In genomic region chr19:29253728-29254127, GRCm38 (mm10) we compare ENCODE assay signal across 8 mouse cellular contexts. TPM values are rescaled to one million over a fixed set of nuclear protein-coding genes. Genes with fewer than 3 reads are reported as not detected.
DNase-seq lines count a peak whose midpoint lies in the region; ATAC-seq lines count a peak whose summit lies in the region.

No protein-coding gene starts in this region.

- DNase-seq in adrenal gland, adult 8-10 months: peak; percentile 72
- DNase-seq in embryo, embryonic 9.5 days (ENCODE audit: extremely low spot score): peak; percentile 80
- DNase-seq in gastrocnemius, postnatal 36 days: peak; percentile 78 to 81
- DNase-seq in left cerebral cortex, postnatal 25 days (ENCODE audit: low spot score in 2 of 2): peak; percentile 81 to 90
- peak; percentile 88 for DNase-seq in mesoderm, embryonic 11.5 days (ENCODE audit: low read depth, low spot score)
- peak; percentile 70 for DNase-seq in right cerebral cortex, postnatal 25 days
- DNase-seq in urinary bladder, postnatal 36 days (ENCODE audit: low spot score in 2 of 2): peak; percentile 72 to 86

- H3K9me3 ChIP-seq in intestine, embryonic 15.5 days: no peaks in the 10 kb centered on the region

- 6% methylated on average over 9 of the region's 9 CpGs for WGBS in intestine, embryonic 15.5 days

- peak overlapping the region; percentile 88; the same call in 1 of the 2 replicates for H3K4me3 ChIP-seq in intestine, embryonic 15.5 days (replicated peaks)

- intact Hi-C loops in gastrocnemius, postnatal 36 days (cut with DNase I): loop anchor here (1.0 to 5.0 kb wide), 2 partner anchors 151 to 190 kb away; partner anchors contain the start of gene Rcl1
- intact Hi-C loops in left cerebral cortex, postnatal 25 days (cut with DNase I): loop anchor here (2.0 to 10.0 kb wide), 5 partner anchors 109 to 479 kb away; partner anchors contain the start of genes Plpp6 and Slc1a1

- no peak overlapping the region for H3K9ac ChIP-seq in intestine, embryonic 15.5 days

- peak overlapping the region; percentile 19; the same call in 1 of the 2 replicates for H3K27ac ChIP-seq in intestine, embryonic 15.5 days

- ATAC-seq in intestine, embryonic 15.5 days: peak; percentile 36

- peaks cover 16% of the 10 kb centered on the region; the same call in 1 of the 2 replicates for H3K4me1 ChIP-seq in intestine, embryonic 15.5 days (replicated peaks)

- H3K4me2 ChIP-seq in intestine, embryonic 15.5 days (replicated peaks): peak overlapping the region; percentile 91

- no peaks in the 10 kb centered on the region for H3K36me3 ChIP-seq in intestine, embryonic 15.5 days

- H3K27me3 ChIP-seq in intestine, embryonic 15.5 days (replicated peaks): no peaks in the 10 kb centered on the region

RNA-seq across cellular contexts. Expression of gene Jak2, which starts 2.1 kb away (rescaled TPM):
- total RNA-seq in adrenal gland, adult 8-10 months (2022): 10 to 100 TPM; 20.9 to 24.8 (median 22.8) TPM
- total RNA-seq in gastrocnemius, postnatal 36 days (2021): 10 to 100 TPM; 29.5 to 30.6 TPM
- 8.0 and 8.8 TPM in 2 replicates for polyA plus RNA-seq in intestine, embryonic 15.5 days (2015; fragmentation: Nextera tagmentation; extraction: Ambion mirVana)
- 10 to 100 TPM; 32.9 to 36.0 TPM for total RNA-seq in left cerebral cortex, postnatal 25 days (2021)

Comparison
In these comparisons a context has a peak if more than half of its experiments do, and no peak if none do; other contexts are left out.
1. Peak in every context shown above with its lines: DNase-seq, ATAC-seq, H3K4me3 ChIP-seq and H3K27ac ChIP-seq.